Mouse (Mus musculus) hindbrain, embryonic 12.5 days (tissue): ENCODE results near the gene Vegfa. TPM values are rescaled to one million over a fixed set of nuclear protein-coding genes. Genes with fewer than 3 reads are reported as not detected.

ENCODE experiments used
- ATAC-seq: fragments of 200-750 bp; cut with Nextera tagmentation; 2 replicates; pipeline ENCODE4 v1.8.0; 2017; ENCODE audit warnings: moderate TSS enrichment; ENCODE audit not compliant: low FRiP score
- H3K27ac ChIP-seq: fragments of 300-500 bp; sonication (generic); 2 replicates; pipeline ENCODE4 v1.5.1; 2016; ENCODE audit warnings: mild to moderate bottlenecking
- H3K27me3 ChIP-seq: fragments of 300-500 bp; sonication (generic); 2 replicates; pipeline ENCODE4 v1.6.1; 2016; ENCODE audit warnings: mild to moderate bottlenecking
- H3K36me3 ChIP-seq: fragments of 300-500 bp; sonication (generic); 2 replicates; pipeline ENCODE4 v1.6.1; 2016; ENCODE audit warnings: mild to moderate bottlenecking
- H3K4me1 ChIP-seq: fragments of 300-500 bp; sonication (generic); 2 replicates; pipeline ENCODE4 v1.6.1; 2016
- H3K4me2 ChIP-seq: fragments of 300-500 bp; sonication (generic); replicated peaks from 2 replicates; pipeline ENCODE4 v1.6.1; 2016; ENCODE audit warnings: mild to moderate bottlenecking
- H3K4me3 ChIP-seq: fragments of 300-500 bp; sonication (generic); 2 replicates; pipeline ENCODE4 v1.5.1; 2016; ENCODE audit warnings: mild to moderate bottlenecking
- H3K9ac ChIP-seq: fragments of 300-500 bp; sonication (generic); 2 replicates; pipeline ENCODE4 v1.6.1; 2016; ENCODE audit warnings: mild to moderate bottlenecking, moderate library complexity
- H3K9me3 ChIP-seq: fragments of 300-500 bp; sonication (generic); replicated peaks from 2 replicates; pipeline ENCODE4 v1.6.1; 2016; ENCODE audit warnings: mild to moderate bottlenecking
- WGBS: fragments of 180-500 bp; shearing (Covaris S2); methylation state at CpG from one replicate; pipeline ENCODE4 v1.1.7; 2016; 5-methylcytosine and 5-hydroxymethylcytosine counted together
- polyA plus RNA-seq: library from polyadenylated mRNA; unstranded; fragments of >200 nt; fragmentation: Nextera tagmentation; extraction: Ambion mirVana; gene quantifications from 2 replicates; pipeline ENCODE4 v1.2.1, GENCODE M21; 2016

Gene Vegfa
- polyA plus RNA-seq, 1 experiment from 2014 or later, result 4.0 TPM

DNA sequence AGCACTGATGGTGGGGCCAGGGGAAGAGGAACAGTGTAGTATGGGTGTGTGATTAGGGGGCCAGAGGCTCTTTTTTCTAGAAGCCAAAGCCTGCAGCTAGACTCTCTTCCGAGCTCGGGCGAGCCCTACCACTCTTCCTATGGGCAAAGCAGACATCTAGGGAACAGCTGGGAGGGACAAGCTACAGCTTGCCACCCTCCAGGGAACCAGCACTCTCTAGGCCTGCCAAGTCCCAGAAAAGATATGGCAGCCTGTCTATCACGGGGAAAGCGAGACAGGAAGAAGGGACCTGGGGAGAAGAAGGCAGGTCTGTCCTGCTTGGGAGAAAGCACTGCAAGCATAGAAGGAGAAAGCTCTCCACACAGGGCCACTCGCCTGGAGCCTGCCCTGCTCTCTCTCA, 9.2 kb downstream of the Vegfa start:
- H3K27me3 ChIP-seq, result no peaks in the 10 kb centered on the region
- H3K4me3 ChIP-seq, result no peak overlapping the region
- H3K36me3 ChIP-seq, result peaks cover 72% of the 10 kb centered on the region
- H3K4me2 ChIP-seq, result no peak overlapping the region
- H3K4me1 ChIP-seq, result peaks cover 19% of the 10 kb centered on the region
- H3K9me3 ChIP-seq, result no peaks in the 10 kb centered on the region
- 92% methylated on average over 6 of the region's 6 CpGs for WGBS
- no peak for ATAC-seq
- H3K9ac ChIP-seq, result no peak overlapping the region; the same call in 1 of the 2 replicates
- no peak overlapping the region for H3K27ac ChIP-seq

DNA sequence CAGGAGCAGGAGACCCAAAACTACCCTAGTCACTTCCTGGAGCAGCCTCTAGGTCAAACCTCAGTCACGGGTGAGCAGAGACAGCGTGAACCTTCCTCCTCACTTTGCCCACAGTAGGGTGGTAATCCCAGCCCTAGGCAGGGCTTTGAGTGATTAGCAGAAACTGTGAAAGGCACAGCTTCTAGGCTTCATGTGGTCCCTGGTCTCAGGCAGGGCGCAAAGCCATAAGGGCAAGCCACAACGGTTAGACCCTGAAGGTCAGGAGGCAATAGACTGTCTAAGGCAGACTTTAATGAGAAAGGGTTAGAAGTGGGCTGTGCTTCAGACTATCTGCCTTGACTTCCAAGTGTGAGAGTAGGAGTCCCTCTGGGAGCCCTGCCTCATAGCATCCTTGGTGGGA, 9.7 kb downstream of the Vegfa start:
- Histone ChIP-seq H3K4me1 (peaks cover 14% of the 10 kb centered on the region), H3K27me3 (no peaks in the 10 kb centered on the region), H3K4me2 (no peak overlapping the region), H3K27ac (no peak overlapping the region), H3K36me3 (peaks cover 76% of the 10 kb centered on the region), H3K9ac (no peak overlapping the region; the same call in 1 of the 2 replicates), H3K4me3 (no peak overlapping the region), H3K9me3 (no peaks in the 10 kb centered on the region)
- 89% methylated on average over 4 of the region's 4 CpGs for WGBS
- no peak for ATAC-seq

DNA sequence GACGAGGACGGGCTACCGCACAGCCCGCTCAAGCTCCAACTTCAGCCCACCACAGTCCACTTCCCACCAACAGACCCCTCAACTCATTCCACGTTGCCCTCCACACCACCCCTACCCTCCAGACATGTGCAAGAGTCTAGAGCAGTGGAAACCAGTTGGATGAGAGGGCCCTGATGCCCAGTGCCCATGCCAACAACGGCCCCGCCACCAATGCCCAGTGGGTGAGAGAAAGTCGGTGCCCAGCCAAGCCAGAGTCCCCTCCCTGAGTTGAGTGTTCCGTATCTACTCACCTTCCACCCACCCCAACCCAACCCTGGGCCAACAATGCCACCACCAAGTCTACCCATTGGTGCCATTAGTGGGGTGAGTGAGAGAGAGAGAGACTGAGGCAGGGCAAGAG, 10.4 kb downstream of the Vegfa start:
- ATAC-seq, result no peak
- H3K27me3 ChIP-seq, result no peaks in the 10 kb centered on the region
- WGBS, result 99% methylated on average over 9 of the region's 9 CpGs

DNA sequence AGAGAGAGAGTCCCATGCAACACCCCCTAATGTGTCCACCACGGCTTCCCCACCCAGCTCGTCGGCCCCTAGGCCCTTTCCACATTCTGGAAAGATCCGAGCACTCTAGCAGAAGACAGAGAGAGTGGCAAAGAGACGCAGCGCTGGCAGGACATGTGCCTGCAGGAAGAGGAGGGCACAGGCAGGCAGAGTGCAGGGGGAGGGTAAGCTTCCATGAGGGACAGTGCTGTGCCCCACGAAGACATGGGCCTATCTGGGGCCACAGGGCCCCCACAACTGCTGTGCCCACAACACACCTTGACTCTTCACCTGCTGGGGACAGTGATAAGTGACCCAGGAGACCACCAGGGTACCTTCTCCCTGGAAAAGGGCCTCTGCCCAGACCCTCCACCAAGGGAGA, 11.0 kb downstream of the Vegfa start:
- ATAC-seq, result no peak
- Histone ChIP-seq H3K36me3 (peaks cover 81% of the 10 kb centered on the region), H3K9ac (no peak overlapping the region)

More for the DNA sequence above, 10.4 kb downstream of the Vegfa start:
- H3K9ac ChIP-seq, result no peak overlapping the region
- no peaks in the 10 kb centered on the region for H3K9me3 ChIP-seq
- no peak overlapping the region for H3K4me3 ChIP-seq
- peaks cover 76% of the 10 kb centered on the region for H3K36me3 ChIP-seq
- H3K27ac ChIP-seq, result no peak overlapping the region
- H3K4me1 ChIP-seq, result peaks cover 9% of the 10 kb centered on the region
- no peak overlapping the region for H3K4me2 ChIP-seq

DNA sequence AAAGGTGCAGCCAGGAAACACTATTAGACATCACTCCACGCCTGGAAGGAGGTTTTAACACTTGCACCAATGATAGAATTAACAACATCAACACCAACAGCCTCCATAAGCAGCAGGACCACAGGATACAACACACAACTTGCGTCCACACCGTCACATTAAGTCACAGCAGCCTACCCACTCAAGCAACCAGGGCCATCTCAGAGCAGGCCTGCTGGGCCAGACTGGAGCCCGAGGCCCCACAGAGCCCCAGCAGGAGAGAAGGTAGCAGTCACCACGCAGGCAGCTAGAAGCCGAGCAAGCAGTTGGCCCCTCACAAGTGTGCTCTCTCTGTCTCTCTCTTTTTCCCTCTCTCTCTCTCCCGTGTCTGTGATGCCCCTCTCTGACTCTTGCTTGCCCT, 11.6 kb downstream of the Vegfa start:
- Histone ChIP-seq H3K4me1 (0 out of 2 replicates have a peak, but pooled peaks cover 2% of the 10 kb centered on the region), H3K4me2 (no peak overlapping the region), H3K36me3 (peaks cover 87% of the 10 kb centered on the region), H3K4me3 (no peak overlapping the region), H3K9me3 (no peaks in the 10 kb centered on the region), H3K27me3 (no peaks in the 10 kb centered on the region), H3K9ac (no peak overlapping the region), H3K27ac (no peak overlapping the region)
- WGBS, result 72% methylated on average over 7 of the region's 7 CpGs
- no peak for ATAC-seq

More for the DNA sequence above, 11.0 kb downstream of the Vegfa start:
- WGBS, result 95% methylated on average over 7 of the region's 7 CpGs
- Histone ChIP-seq H3K27ac (no peak overlapping the region), H3K4me1 (peaks cover 3% of the 10 kb centered on the region; the same call in 1 of the 2 replicates), H3K9me3 (no peaks in the 10 kb centered on the region), H3K27me3 (no peaks in the 10 kb centered on the region), H3K4me2 (no peak overlapping the region), H3K4me3 (no peak overlapping the region)

DNA sequence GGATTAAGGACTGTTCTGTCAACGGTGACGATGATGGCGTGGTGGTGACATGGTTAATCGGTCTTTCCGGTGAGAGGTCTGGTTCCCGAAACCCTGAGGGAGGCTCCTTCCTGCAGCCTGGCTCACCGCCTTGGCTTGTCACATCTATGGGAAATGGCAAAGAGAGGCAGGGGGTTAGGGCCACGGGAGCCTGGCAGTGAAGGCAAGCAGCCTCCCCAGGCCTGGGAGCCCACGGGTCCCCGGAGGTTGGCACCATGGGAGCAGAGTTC, 13.5 kb downstream of the Vegfa start:
- Histone ChIP-seq H3K27ac (no peak overlapping the region), H3K4me2 (no peak overlapping the region), H3K4me3 (no peak overlapping the region), H3K9me3 (no peaks in the 10 kb centered on the region), H3K9ac (no peak overlapping the region), H3K36me3 (peaks cover 74% of the 10 kb centered on the region), H3K4me1 (no peaks in the 10 kb centered on the region), H3K27me3 (no peaks in the 10 kb centered on the region)
- 92% methylated on average over 10 of the region's 10 CpGs for WGBS
- ATAC-seq, result no peak

DNA sequence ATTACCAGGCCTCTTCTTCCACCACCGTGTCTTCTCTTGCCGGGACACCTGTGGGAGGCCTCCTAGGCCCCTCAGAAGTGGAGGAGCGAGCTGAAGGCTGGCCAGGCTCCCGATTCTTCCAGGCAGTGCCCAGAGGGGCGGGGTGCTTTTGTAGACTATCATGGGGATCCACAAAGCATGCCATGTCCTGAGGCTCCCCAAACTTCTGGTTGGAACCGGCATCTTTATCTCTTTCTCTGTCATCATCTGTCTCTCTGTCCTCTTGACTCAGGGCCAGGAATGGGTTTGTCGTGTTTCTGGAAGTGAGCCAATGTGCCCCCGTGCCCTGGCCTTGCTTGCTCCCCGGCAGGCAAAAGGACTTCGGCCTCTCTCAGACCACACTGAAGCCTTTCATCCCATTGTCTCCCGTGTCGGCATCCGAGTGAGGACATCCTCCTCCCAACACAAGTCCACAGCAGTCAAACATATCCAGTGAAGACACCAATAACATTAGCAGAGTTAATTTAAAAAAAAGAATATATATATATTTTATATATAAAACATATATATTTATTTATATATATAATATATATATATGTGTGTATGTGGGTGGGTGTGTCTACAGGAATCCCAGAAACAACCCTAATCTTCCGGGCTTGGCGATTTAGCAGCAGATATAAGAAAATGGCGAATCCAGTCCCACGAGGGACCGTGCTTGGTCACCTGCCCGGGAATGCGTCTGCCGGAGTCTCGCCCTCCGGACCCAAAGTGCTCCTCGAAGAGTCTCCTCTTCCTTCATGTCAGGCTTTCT, 14.0 kb downstream of the Vegfa start:
- H3K36me3 ChIP-seq, result peaks cover 69% of the 10 kb centered on the region
- H3K4me3 ChIP-seq, result no peak overlapping the region
- H3K4me2 ChIP-seq, result no peak overlapping the region
- H3K27me3 ChIP-seq, result no peaks in the 10 kb centered on the region
- no peaks in the 10 kb centered on the region for H3K4me1 ChIP-seq
- H3K9me3 ChIP-seq, result no peaks in the 10 kb centered on the region
- H3K9ac ChIP-seq, result no peak overlapping the region
- H3K27ac ChIP-seq, result no peak overlapping the region
- ATAC-seq, result no peak
- 81% methylated on average over 24 of the region's 24 CpGs for WGBS

DNA sequence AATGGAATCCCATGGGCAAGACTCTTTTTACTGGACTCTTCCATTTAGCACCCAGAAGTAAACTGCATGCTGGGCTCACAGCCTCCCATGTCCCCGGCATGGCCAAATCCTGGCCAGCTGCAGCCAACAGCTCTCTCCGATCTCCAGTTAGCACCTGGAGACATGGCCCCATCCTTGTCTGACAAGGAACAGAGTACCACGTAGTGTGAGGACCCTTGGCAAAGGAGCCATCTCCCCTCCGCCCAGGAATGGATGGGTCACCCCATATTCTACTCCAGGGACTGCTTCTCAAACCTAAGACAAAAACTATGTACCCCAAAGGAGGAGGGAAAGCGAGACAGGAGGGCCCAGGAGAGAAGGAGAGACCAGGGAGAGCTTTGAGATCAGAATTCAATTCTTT, 15.6 kb downstream of the Vegfa start:
- ATAC-seq, result no peak
- 94% methylated on average over 5 of the region's 5 CpGs for WGBS
- Histone ChIP-seq H3K36me3 (peaks cover 54% of the 10 kb centered on the region), H3K4me3 (no peak overlapping the region), H3K4me2 (no peak overlapping the region), H3K9ac (no peak overlapping the region), H3K4me1 (no peaks in the 10 kb centered on the region), H3K27ac (no peak overlapping the region), H3K27me3 (no peaks in the 10 kb centered on the region), H3K9me3 (no peaks in the 10 kb centered on the region)

DNA sequence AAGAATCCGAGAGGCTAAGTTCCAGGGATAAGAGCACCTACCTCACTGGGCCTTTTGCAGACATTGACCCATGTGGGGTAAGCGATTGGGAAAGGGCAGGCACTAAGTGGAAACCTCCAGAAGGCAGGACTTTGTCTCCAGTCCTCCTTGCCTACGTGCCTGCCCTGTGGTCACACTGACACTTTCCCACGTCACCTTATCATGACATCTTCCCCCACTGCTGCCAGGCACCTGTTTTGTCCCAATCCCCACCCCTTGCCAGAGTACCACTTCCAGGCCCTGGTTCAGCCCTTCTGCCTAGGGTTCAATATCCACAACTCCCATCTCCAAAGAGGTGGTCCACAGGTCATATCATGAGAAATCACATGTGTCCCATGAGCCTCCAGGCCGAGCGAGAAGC, 16.2 kb downstream of the Vegfa start:
- Histone ChIP-seq H3K27me3 (no peaks in the 10 kb centered on the region), H3K4me1 (no peaks in the 10 kb centered on the region), H3K9ac (no peak overlapping the region), H3K36me3 (peaks cover 48% of the 10 kb centered on the region), H3K27ac (no peak overlapping the region), H3K4me2 (no peak overlapping the region), H3K4me3 (no peak overlapping the region), H3K9me3 (no peaks in the 10 kb centered on the region)
- ATAC-seq, result no peak
- WGBS, result 95% methylated on average over 6 of the region's 6 CpGs

DNA sequence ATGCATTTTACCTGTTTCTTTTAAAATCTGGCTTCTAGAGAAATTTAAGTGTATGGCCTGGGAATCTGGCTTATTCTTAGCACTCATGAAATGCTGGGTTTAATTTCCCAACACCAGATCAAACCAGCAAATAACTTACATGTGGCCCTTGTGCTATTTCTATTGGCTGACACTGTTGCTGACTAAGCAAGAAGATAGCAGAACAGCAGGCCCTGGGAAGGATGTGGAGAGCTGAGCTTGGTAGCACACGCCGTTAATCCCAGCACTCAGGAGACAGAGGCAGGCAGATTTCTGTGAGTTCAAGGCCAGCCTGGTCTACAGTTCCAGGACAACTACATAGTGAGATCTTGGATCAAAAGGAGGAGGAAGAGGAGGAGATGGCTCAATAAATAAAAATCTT, 17.2 kb downstream of the Vegfa start:
- no peak overlapping the region for H3K9ac ChIP-seq
- WGBS, result 96% methylated on average over 2 of the region's 2 CpGs
- H3K27me3 ChIP-seq, result no peaks in the 10 kb centered on the region
- H3K36me3 ChIP-seq, result peaks cover 37% of the 10 kb centered on the region
- H3K4me2 ChIP-seq, result no peak overlapping the region
- H3K9me3 ChIP-seq, result no peaks in the 10 kb centered on the region
- H3K4me3 ChIP-seq, result no peak overlapping the region
- no peak overlapping the region for H3K27ac ChIP-seq
- H3K4me1 ChIP-seq, result no peaks in the 10 kb centered on the region
- no peak for ATAC-seq

DNA sequence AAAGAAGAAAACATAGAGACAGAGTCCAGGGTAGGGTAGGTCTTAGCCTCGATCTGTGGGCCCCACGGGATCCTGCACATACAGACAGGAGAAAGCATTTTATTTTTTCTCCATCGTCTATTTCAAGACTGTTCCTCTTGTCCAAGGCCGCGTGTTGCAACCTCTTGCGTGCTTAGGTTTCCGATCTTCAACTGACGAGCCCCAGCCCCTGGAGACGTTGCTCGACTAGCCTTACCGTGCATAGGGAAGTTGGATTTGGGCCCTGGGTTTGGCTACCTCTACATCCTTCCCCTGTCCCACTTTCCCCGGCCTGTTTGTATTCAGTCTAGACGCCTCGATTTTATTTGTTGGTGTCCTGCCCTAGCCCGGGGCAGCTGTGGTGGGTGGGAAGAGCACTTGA, 18.6 kb downstream of the Vegfa start:
- Histone ChIP-seq H3K27ac (no peak overlapping the region), H3K4me2 (no peak overlapping the region), H3K36me3 (peaks cover 23% of the 10 kb centered on the region), H3K4me1 (no peaks in the 10 kb centered on the region), H3K4me3 (no peak overlapping the region), H3K9me3 (no peaks in the 10 kb centered on the region), H3K27me3 (no peaks in the 10 kb centered on the region), H3K9ac (no peak overlapping the region)
- WGBS, result 89% methylated on average over 15 of the region's 15 CpGs
- ATAC-seq, result no peak

DNA sequence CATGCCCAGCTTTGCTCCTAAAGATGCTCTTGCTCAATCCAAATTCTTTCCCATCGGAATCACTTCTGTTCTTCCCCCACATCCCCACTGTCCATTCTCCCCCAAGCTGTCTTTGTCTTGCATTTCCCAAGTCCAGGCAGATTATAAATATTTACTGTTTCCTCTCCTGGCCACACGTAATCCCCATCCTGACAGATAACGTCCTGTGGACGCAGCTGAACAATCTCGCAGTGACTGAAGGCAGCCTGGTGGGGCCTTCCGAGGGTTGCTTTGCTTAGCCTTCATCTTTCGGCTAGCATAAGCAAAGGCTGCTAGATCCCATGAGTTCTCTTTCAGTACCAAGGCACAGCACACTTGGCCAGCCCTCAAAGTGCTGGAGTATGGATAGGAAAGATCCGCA, 20.0 kb downstream of the Vegfa start:
- H3K9ac ChIP-seq, result no peak overlapping the region
- 79% methylated on average over 8 of the region's 8 CpGs for WGBS
- H3K36me3 ChIP-seq, result 0 out of 2 replicates have a peak, but pooled peaks cover 15% of the 10 kb centered on the region
- no peak for ATAC-seq
- H3K4me3 ChIP-seq, result no peak overlapping the region
- H3K27ac ChIP-seq, result no peak overlapping the region
- no peaks in the 10 kb centered on the region for H3K27me3 ChIP-seq
- H3K9me3 ChIP-seq, result no peaks in the 10 kb centered on the region
- H3K4me1 ChIP-seq, result no peaks in the 10 kb centered on the region
- H3K4me2 ChIP-seq, result no peak overlapping the region

DNA sequence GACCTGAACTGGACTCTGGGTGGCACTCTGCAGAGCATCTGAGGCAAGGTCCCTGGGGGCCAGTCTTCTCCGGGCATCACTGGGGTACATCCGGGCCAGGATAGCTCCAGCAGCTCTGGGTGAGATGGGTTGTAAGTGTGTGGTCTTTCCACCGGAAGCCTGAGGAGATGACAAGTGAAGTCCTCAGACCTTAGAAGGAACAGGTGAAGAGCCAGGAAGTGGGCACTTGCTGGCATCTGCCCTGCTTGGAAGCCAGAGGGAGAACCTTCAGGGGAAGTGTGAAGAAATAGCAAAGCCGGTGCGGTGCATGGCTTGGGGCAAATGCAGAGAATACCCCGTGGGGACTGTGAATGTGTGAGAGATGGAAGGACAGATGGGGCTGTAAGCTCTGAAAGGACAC, 21.7 kb downstream of the Vegfa start:
- no peak for ATAC-seq
- H3K36me3 ChIP-seq, result 0 out of 2 replicates have a peak, but pooled peaks cover 3% of the 10 kb centered on the region
- no peak overlapping the region for H3K27ac ChIP-seq
- H3K27me3 ChIP-seq, result no peaks in the 10 kb centered on the region
- no peak overlapping the region for H3K9ac ChIP-seq
- no peak overlapping the region for H3K4me3 ChIP-seq
- 87% methylated on average over 6 of the region's 6 CpGs for WGBS
- H3K4me1 ChIP-seq, result no peaks in the 10 kb centered on the region
- H3K9me3 ChIP-seq, result no peaks in the 10 kb centered on the region
- no peak overlapping the region for H3K4me2 ChIP-seq
